Mouse (Mus musculus) neural tube, embryonic 13.5 days (tissue): Measurements from ENCODE around the gene Tmem167b. TPM values are rescaled to one million over a fixed set of nuclear protein-coding genes. Genes with fewer than 3 reads are reported as not detected.
"Not testable (repeated sequence)": the region's sequence is repeated elsewhere in the genome, so short reads cannot be mapped to it uniquely, and the experiment has no call there.

ENCODE experiments used
- ATAC-seq: fragments of 200-750 bp; cut with Nextera tagmentation; 2 replicates; pipeline ENCODE4 v1.8.0; 2017; ENCODE audit warnings: low read depth, mild to moderate bottlenecking, moderate TSS enrichment, moderate library complexity
- H3K27ac ChIP-seq: fragments of 300-500 bp; sonication (generic); replicated peaks from 2 replicates; pipeline ENCODE4 v1.5.1; 2015; ENCODE audit warnings: moderate library complexity, mild to moderate bottlenecking, inconsistent platforms
- H3K27me3 ChIP-seq: fragments of 300-500 bp; sonication (generic); 2 replicates; pipeline ENCODE4 v1.6.1; 2015; ENCODE audit warnings: mild to moderate bottlenecking, inconsistent platforms
- H3K36me3 ChIP-seq: fragments of 300-500 bp; sonication (generic); 2 replicates; pipeline ENCODE4 v1.6.1; 2015; ENCODE audit warnings: mild to moderate bottlenecking, inconsistent platforms
- H3K4me1 ChIP-seq: fragments of 300-500 bp; sonication (generic); replicated peaks from 2 replicates; pipeline ENCODE4 v1.6.1; 2015; ENCODE audit warnings: inconsistent platforms
- H3K4me2 ChIP-seq: fragments of 300-500 bp; sonication (generic); 2 replicates; pipeline ENCODE4 v1.6.1; 2015; ENCODE audit warnings: inconsistent platforms, mild to moderate bottlenecking, moderate library complexity
- H3K4me3 ChIP-seq: fragments of 300-500 bp; sonication (generic); 2 replicates; pipeline ENCODE4 v1.5.1; 2015; ENCODE audit warnings: mild to moderate bottlenecking, inconsistent platforms
- H3K9ac ChIP-seq: fragments of 300-500 bp; sonication (generic); 2 replicates; pipeline ENCODE4 v1.6.1; 2015; ENCODE audit warnings: moderate library complexity, mild to moderate bottlenecking, inconsistent platforms
- H3K9me3 ChIP-seq: fragments of 300-500 bp; sonication (generic); 2 replicates; pipeline ENCODE4 v1.6.1; 2016; ENCODE audit warnings: inconsistent platforms
- WGBS: fragments of 180-500 bp; shearing (Covaris S2); methylation state at CpG from one replicate; pipeline ENCODE4 v1.1.7; 2015; 5-methylcytosine and 5-hydroxymethylcytosine counted together
- polyA plus RNA-seq: library from polyadenylated mRNA; unstranded; fragments of >200 nt; fragmentation: Nextera tagmentation; extraction: Ambion mirVana; gene quantifications from 2 replicates; pipeline ENCODE4 v1.2.1, GENCODE M21; 2015

Tmem167b gene
- polyA plus RNA-seq, 1 experiment from 2014 or later, result 57.2 TPM

DNA sequence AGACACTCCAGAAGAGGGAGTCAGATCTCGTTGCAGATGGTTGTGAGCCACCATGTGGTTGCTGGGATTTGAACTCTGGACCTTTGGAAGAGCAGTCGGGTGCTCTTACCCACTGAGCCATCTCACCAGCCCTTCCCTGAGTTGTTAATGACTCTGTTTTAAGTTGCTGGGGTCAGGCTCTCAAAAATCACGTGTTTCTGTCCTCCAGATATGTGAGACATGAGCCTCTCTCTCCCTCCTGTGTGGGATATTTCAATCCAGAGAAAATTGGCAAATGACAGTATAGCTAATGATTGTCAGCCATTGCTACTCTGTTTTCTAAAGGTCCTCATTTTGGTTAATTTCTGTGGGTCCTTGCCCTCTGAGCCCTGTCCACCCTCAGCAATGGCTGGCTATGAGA, 7.4 kb upstream of the Tmem167b start:
- H3K4me2 ChIP-seq, H3K27me3 ChIP-seq, H3K4me3 ChIP-seq, H3K9ac ChIP-seq, H3K27ac ChIP-seq, ATAC-seq, H3K36me3 ChIP-seq, H3K9me3 ChIP-seq: not testable (repeated sequence)
- 53% methylated on average over 3 of the region's 3 CpGs for WGBS
- H3K4me1 ChIP-seq, result peaks cover 31% of the 10 kb centered on the region

DNA sequence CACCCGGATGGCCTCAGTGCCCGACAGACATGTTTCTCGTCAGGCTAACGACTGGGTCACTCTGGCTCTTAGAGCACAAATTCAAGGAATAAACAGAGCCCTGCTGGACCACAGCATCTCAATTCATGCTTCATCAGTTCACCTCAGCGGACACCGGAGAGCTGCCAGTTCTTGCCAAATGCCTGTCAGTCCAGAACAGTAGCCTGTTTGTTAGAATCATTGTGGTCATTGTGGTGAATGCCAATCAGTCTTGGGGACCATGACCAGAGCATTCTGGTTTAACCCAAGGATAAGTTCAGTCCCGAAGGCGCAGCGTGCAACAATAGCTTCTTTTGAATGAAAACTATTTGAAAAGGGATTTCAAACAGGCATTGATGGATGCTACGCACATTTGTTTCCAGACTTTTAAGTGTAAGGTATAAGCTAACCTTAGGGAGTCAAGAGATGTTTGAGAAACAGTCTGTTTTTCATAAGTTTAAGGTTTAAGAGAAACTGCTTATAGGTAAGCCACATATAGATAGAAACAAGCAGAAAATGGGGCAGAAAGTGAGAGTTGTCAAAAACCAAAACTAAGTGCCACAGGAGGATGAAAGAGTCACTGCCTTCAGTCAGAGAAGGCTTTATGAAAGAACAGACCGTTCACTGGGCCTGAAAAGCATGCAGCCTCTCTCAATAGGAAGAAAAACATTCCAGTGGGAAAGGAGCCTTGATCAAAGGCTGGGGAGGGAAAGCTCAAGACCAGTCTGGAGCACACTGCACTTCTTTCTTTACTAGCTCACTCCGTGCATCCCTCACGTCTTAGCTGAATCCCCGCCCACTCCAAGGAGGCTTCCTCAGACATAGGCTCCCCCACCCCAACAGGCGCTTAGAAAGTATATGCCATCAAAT, 6.0 kb upstream of the Tmem167b start:
- ATAC-seq, result no peak
- 13% methylated on average over 15 of the region's 15 CpGs for WGBS
- H3K36me3 ChIP-seq, result no peaks in the 10 kb centered on the region
- H3K27ac ChIP-seq, result peak overlapping the region; percentile 74
- H3K9ac ChIP-seq, result no peak overlapping the region
- H3K27me3 ChIP-seq, result no peaks in the 10 kb centered on the region
- peak overlapping the region; percentile 16; the same call in 1 of the 2 replicates for H3K4me2 ChIP-seq
- H3K4me3 ChIP-seq, result no peak overlapping the region
- no peaks in the 10 kb centered on the region for H3K9me3 ChIP-seq
- H3K4me1 ChIP-seq, result peaks cover 20% of the 10 kb centered on the region

DNA sequence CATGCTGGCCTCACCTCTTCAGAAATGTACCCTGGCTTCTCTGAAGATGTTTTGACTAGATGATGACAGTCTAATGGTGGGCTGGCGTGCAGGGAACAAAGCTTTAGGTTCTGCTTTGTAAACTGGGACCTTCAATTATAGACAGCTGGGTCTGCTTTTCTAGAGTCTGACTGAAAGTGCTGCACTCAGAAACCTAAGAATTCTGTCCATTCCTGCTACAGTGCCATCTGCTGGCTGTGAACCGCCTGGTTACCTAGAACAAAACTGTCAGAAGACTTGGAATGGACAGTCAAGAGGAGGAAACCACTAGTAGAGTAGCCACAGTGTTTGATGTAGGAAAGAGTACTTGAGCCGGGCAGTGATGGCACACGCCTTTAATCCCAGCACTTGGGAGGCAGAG, 1.0 kb upstream of the Tmem167b start:
- ATAC-seq, result peak; percentile 1; the same call in 1 of the 2 replicates
- H3K27ac ChIP-seq, result peak overlapping the region; percentile 96
- 14% methylated on average over 4 of the region's 4 CpGs for WGBS
- H3K36me3 ChIP-seq, result peaks cover 21% of the 10 kb centered on the region
- H3K9ac ChIP-seq, result peak overlapping the region; percentile 87
- H3K4me3 ChIP-seq, result peak overlapping the region; percentile 86
- H3K4me1 ChIP-seq, result peaks cover 20% of the 10 kb centered on the region
- no peaks in the 10 kb centered on the region for H3K27me3 ChIP-seq
- H3K4me2 ChIP-seq, result peak overlapping the region; percentile 80
- H3K9me3 ChIP-seq, result no peaks in the 10 kb centered on the region

DNA sequence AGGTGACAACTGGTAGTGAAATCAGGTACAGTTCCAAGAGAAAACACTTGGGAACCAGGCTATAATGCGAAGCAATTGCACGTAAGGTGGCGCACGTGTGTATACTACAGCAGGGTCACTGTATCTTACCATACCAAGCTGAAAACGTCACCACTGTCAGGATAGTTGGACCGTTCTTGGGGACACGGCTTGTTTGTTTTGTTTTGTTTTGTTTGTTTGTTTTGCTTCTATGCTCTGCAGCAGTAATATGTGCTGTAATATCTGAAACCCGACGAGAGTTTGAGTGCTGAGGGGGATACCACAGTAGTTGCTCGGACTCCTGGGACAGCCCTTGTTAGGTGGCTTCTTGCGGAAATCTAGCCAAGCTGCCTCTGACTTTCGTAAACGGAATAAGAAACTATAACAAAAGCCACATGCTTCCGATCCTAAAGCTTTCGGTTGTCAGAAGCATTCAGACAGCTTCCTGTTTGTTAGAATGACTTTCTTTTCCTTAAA, 558 bp upstream of the Tmem167b start:
- WGBS, result 13% methylated on average over 15 of the region's 15 CpGs
- Histone ChIP-seq H3K9ac (peak overlapping the region; percentile 87), H3K27ac (peak overlapping the region; percentile 96), H3K4me3 (peak overlapping the region; percentile 86), H3K36me3 (peaks cover 25% of the 10 kb centered on the region), H3K4me2 (peak overlapping the region; percentile 80), H3K9me3 (no peaks in the 10 kb centered on the region), H3K4me1 (peaks cover 20% of the 10 kb centered on the region), H3K27me3 (no peaks in the 10 kb centered on the region)
- peak; percentile 76 for ATAC-seq

DNA sequence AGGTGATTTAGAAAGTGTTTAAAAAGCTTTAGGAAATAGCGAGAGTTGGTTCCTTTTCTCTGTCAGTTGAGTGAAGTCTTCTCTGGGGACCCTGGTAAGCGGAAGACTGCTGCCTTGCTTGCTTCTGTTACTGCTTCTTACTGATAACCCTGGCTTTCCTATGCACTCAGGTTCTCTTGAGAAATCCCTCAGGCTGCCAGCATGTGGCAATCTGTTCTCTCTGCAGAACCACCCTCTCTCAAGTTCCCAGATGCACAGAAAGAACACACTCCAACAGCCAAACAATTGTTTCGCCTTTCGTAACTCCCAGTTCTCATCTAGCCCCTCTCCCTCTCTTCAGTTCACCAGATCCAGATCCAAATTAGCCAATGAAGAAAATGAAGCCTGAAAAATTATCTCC, 4.4 kb downstream of the Tmem167b start:
- Histone ChIP-seq H3K4me2 (no peak overlapping the region), H3K27ac (no peak overlapping the region), H3K9ac (no peak overlapping the region), H3K4me1 (peaks cover 23% of the 10 kb centered on the region), H3K36me3 (peaks cover 42% of the 10 kb centered on the region), H3K9me3 (no peaks in the 10 kb centered on the region), H3K27me3 (no peaks in the 10 kb centered on the region), H3K4me3 (no peak overlapping the region)
- WGBS, result 93% methylated on average over 4 of the region's 4 CpGs
- no peak for ATAC-seq

DNA sequence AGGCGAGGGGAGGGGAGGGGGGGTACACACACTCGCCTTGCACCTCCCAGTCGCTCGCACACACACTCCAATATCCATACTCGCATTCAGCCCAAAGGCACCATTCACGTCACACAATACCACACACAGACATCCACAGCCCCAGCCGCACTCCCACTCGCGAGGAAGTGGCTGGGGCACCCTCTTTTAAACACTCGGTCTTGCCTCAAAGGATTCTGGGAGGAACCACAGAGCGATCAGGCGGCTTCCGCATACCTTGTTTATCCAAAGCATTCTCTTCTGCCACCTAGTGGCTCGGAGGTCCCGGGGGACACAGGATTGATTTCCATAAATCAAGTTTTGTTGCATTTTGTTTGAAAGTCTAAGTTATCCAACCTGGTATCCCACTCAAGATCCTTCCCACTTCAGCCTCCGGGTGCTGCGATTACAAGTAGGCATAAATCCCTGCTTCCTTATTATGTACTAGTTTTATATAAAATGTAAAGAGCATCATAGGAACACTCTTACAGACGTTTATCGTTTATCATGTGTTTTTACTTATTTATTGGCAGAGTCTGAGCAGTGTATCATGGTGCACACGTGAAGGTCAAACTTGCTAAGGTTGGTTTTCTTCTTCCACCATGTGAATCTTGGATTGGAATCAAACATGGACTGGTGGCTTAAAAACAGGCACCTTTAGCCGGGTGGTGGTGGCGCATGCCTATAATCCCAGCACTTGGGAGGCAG, 7.5 kb downstream of the Tmem167b start:
- Histone ChIP-seq H3K4me2 (peak overlapping the region; percentile 63), H3K9ac (peak overlapping the region; percentile 96), H3K4me3 (peak overlapping the region; percentile 75), H3K4me1 (peaks cover 7% of the 10 kb centered on the region), H3K9me3 (no peaks in the 10 kb centered on the region), H3K36me3 (peaks cover 35% of the 10 kb centered on the region), H3K27me3 (no peaks in the 10 kb centered on the region), H3K27ac (peak overlapping the region; percentile 94)
- peak; percentile 96 for ATAC-seq
- 18% methylated on average over 22 of the region's 22 CpGs for WGBS

DNA sequence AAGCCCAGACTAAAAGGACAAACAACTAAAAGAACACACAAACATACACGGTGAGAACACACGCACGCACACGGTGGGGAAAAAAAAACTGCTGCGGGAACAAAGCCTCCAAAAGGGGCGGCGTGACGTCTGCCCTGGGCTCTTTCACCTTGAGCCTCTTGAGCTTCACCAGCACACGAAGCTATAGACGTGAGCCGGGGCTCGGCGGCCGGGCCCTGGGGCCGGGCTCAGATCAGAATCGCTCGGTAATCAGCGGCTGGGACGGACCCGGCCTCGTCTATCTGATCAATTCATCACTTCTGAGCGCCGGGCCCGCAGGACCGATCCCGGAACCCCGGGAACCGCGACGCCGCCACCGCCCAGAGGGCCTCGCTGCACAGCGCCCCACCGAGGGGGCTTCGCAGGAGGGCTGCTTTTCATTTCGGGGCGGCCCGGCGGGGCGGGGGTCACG, 8.1 kb downstream of the Tmem167b start:
- Histone ChIP-seq H3K27ac (peak overlapping the region; percentile 94), H3K27me3 (no peaks in the 10 kb centered on the region), H3K4me2 (peak overlapping the region; percentile 63), H3K9me3 (no peaks in the 10 kb centered on the region), H3K9ac (peak overlapping the region; percentile 96), H3K36me3 (peaks cover 30% of the 10 kb centered on the region), H3K4me3 (peak overlapping the region; percentile 75), H3K4me1 (peaks cover 7% of the 10 kb centered on the region)
- ATAC-seq, result peak; percentile 81
- under 1% methylated on average over 39 of the region's 42 CpGs for WGBS

DNA sequence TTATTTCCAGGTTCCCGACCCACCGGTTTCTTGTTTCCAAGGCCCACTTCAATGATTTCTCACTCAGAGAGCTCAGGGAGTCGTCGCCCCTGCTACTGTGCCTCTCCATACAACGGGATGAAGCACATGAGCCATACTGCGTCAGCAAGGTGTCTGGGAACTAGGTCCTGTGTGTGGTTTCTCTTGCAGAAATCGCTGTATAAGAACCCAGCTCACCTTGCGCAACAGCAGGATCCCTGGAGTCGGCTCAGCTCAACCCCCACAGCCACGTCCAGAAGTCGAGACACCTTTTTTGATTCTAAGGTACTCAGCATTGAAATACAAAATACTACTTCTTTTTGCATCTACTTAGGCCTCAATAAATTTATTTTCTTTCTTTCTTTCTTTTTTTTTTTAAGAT, 20.0 kb downstream of the Tmem167b start:
- Histone ChIP-seq H3K27ac (no peak overlapping the region), H3K36me3 (no peaks in the 10 kb centered on the region), H3K4me3 (no peak overlapping the region), H3K27me3 (no peaks in the 10 kb centered on the region), H3K9ac (no peak overlapping the region), H3K4me1 (peaks cover 5% of the 10 kb centered on the region; the same call in 1 of the 2 replicates), H3K4me2 (no peak overlapping the region), H3K9me3 (no peaks in the 10 kb centered on the region)
- ATAC-seq, result no peak
- WGBS, result 88% methylated on average over 11 of the region's 11 CpGs

DNA sequence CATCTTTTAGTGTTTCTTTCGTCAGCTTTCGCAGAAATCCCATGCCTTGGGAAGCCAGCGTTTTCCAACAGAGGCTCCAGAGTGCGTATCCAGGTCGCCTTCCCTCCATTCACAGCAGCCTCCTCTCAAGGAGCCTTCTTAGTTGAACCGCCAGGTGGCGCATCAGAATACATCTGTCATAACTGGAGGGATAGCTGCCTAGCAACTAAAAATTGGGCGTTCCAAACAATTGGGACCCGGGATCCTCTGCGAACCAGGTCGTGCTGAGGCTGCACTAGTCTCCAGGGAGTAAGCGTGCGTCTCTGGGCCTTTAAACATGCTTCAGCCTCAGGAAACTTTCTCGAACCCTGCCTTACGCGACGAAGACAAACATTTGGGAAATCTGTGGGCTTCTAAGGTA, 25.0 kb downstream of the Tmem167b start:
- Histone ChIP-seq H3K9ac (peak overlapping the region; percentile 54; the same call in 1 of the 2 replicates), H3K27me3 (peaks cover 10% of the 10 kb centered on the region), H3K4me1 (peaks cover 28% of the 10 kb centered on the region), H3K4me2 (peak overlapping the region; percentile 67), H3K27ac (peak overlapping the region; percentile 47), H3K9me3 (no peaks in the 10 kb centered on the region), H3K4me3 (peak overlapping the region; percentile 25), H3K36me3 (no peaks in the 10 kb centered on the region)
- peak; percentile 28; the same call in 1 of the 2 replicates for ATAC-seq
- 5% methylated on average over 17 of the region's 17 CpGs for WGBS

DNA sequence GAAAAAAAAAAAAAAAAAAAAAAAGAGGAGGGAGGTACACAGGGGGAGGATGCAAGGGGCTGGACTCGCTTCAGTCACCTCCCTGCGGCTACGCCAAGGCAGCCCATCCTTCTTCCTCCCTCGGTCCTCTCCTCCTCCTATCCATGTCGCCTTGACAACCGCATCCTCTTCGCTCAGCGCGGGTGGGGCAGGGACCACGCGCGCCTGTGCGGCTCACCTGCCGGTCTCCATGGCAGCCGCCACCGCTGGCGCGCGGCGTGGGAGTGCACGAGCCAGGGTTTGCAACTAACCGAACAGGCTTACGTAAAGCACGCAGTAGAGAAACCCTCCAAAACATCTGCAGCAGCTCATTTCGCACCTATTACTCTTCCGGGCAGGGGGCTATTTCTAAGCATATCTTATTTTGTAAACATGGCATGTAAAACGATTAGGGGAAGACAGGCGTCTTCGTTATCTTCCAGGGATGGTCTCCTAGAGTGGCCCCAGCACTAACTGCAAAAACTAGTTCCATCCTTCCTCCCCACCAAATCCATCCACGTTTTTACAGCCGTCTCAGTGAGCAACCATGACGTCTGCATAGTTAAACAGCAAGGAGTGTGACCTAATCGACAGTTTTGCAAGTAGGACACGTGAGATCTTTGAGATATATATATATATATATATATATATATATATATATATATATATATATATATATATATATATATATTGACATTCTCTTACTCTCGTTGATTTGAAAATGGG, 25.6 kb downstream of the Tmem167b start, which contains the start of gene 5330417C22Rik:
TSS of gene 5330417C22Rik (minus strand) at position 20 of the 744 bp plus-strand sequence.
- Histone ChIP-seq H3K27ac (peak within 1 kb of the TSS; percentile 67), H3K27me3 (peaks cover 10% of the 10 kb centered on the region), H3K9ac (peak within 1 kb of the TSS; percentile 70), H3K9me3 (no peaks in the 10 kb centered on the region), H3K4me1 (peaks cover 28% of the 10 kb centered on the region), H3K36me3 (no peaks in the 10 kb centered on the region), H3K4me2 (peak within 1 kb of the TSS; percentile 67), H3K4me3 (peak within 1 kb of the TSS; percentile 44)
- WGBS, result 2% methylated on average over 35 of the region's 35 CpGs
- ATAC-seq, result peak; percentile 96

DNA sequence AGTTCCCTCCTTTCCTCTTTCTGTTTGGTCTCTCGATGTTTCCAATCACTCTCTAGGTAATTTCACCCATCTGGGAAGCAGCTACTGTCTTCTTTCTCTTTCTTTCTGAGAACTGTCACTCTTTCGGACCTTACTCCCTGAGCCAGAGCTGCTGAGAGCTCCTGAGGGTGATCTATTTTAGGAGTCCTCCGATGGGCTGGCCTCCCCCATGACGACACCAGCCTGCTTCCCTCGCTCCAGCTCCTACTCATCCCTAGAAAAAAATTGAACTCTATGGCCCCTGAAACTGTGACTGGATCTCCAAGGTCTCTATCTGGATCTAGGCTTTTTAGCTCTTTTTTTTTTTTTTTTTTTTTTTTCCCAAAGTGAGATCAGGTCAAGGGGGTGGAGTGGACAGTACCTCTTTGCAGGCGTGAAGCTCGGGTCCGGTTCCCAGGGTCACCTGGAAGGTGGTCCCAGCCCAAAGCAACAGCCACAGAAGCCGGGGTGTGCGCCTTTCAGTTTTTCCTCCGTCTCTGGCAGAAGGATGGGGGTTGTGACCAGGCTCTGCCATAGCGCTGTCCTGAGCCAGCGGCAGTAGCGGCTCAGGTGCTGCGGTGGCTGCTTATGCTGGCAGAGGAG, 26.3 kb downstream of the Tmem167b start:
- H3K9me3 ChIP-seq, result no peaks in the 10 kb centered on the region
- peak overlapping the region; percentile 67 for H3K27ac ChIP-seq
- WGBS, result 8% methylated on average over 15 of the region's 15 CpGs
- H3K36me3 ChIP-seq, result no peaks in the 10 kb centered on the region
- H3K4me2 ChIP-seq, result peak overlapping the region; percentile 67
- H3K4me3 ChIP-seq, result peak overlapping the region; percentile 44
- H3K4me1 ChIP-seq, result peaks cover 28% of the 10 kb centered on the region
- peaks cover 10% of the 10 kb centered on the region for H3K27me3 ChIP-seq
- ATAC-seq, result peak; percentile 16
- H3K9ac ChIP-seq, result peak overlapping the region; percentile 70
